Mouse (Mus musculus) stomach, embryonic 16.5 days (tissue): ENCODE results near the gene Pde10a. TPM values are rescaled to one million over a fixed set of nuclear protein-coding genes. Genes with fewer than 3 reads are reported as not detected.

ENCODE experiments used
- ATAC-seq: fragments of 200-750 bp; cut with Nextera tagmentation; 2 replicates; pipeline ENCODE4 v1.8.0; 2017; ENCODE audit warnings: moderate number of reproducible peaks, moderate TSS enrichment; ENCODE audit not compliant: insufficient read depth, low FRiP score
- H3K27ac ChIP-seq: fragments of 300-500 bp; sonication (generic); 2 replicates; pipeline ENCODE4 v1.5.1; 2014; ENCODE audit warnings: low read length
- H3K27me3 ChIP-seq: fragments of 300-500 bp; sonication (generic); 2 replicates; pipeline ENCODE4 v1.6.1; 2014; ENCODE audit warnings: low read length, control low read depth, mixed read lengths; ENCODE audit not compliant: control insufficient read depth, insufficient read depth
- H3K36me3 ChIP-seq: fragments of 300-500 bp; sonication (generic); 2 replicates; pipeline ENCODE4 v1.6.1; 2014; ENCODE audit warnings: low read length; ENCODE audit not compliant: control insufficient read depth, insufficient read depth
- H3K4me1 ChIP-seq: fragments of 300-500 bp; sonication (generic); 2 replicates; pipeline ENCODE4 v1.6.1; 2014; ENCODE audit warnings: low read length, control low read depth, mixed read lengths; ENCODE audit not compliant: control insufficient read depth, insufficient read depth
- H3K4me2 ChIP-seq: fragments of 300-500 bp; sonication (generic); 2 replicates; pipeline ENCODE4 v1.6.1; 2014; ENCODE audit warnings: low read depth, low read length, mixed read lengths
- H3K4me3 ChIP-seq: fragments of 300-500 bp; sonication (generic); replicated peaks from 2 replicates; pipeline ENCODE4 v1.5.1; 2014; ENCODE audit warnings: mild to moderate bottlenecking, low read length
- H3K9ac ChIP-seq: fragments of 300-500 bp; sonication (generic); 2 replicates; pipeline ENCODE4 v1.6.1; 2014; ENCODE audit warnings: low read length
- H3K9me3 ChIP-seq: fragments of 300-500 bp; sonication (generic); replicated peaks from 2 replicates; pipeline ENCODE4 v1.6.1; 2016; ENCODE audit warnings: low read length, control low read depth; ENCODE audit not compliant: control insufficient read depth
- WGBS: fragments of 180-500 bp; shearing (Covaris S2); extraction: QIAGEN DNeasy Blood & Tissue Kit; methylation state at CpG from one replicate; pipeline ENCODE4 v1.1.7; 2014; 5-methylcytosine and 5-hydroxymethylcytosine counted together
- polyA plus RNA-seq: library from polyadenylated mRNA; unstranded; fragments of >200 nt; fragmentation: Nextera tagmentation; extraction: Ambion mirVana; gene quantifications from 2 replicates; pipeline ENCODE4 v1.2.1, GENCODE M21; 2015

Gene Pde10a
- polyA plus RNA-seq, 1 experiment from 2014 or later, result 1.2 TPM

- Histone ChIP-seq H3K9me3 (no peaks in the 10 kb centered on the region), H3K36me3 (no peaks in the 10 kb centered on the region), H3K27me3 (no peaks in the 10 kb centered on the region), H3K27ac (no peak overlapping the region), H3K4me2 (no peak overlapping the region), H3K4me1 (no peaks in the 10 kb centered on the region), H3K4me3 (no peak overlapping the region), H3K9ac (no peak overlapping the region)
- 79% methylated on average over 12 of the region's 12 CpGs for WGBS
- ATAC-seq, result no peak
Observed at GRCm38 (mm10) chr17:8639703-8640380, 114.7 kb downstream of the Pde10a start.

GRCm38 (mm10) chr17:8640741-8641480 is 115.7 kb downstream of the Pde10a start:
- Histone ChIP-seq H3K4me1 (no peaks in the 10 kb centered on the region), H3K27ac (no peak overlapping the region), H3K9me3 (no peaks in the 10 kb centered on the region), H3K4me3 (no peak overlapping the region), H3K4me2 (no peak overlapping the region), H3K9ac (no peak overlapping the region), H3K36me3 (no peaks in the 10 kb centered on the region), H3K27me3 (no peaks in the 10 kb centered on the region)
- WGBS, result 78% methylated on average over 16 of the region's 16 CpGs
- ATAC-seq, result no peak

- H3K9ac ChIP-seq, result no peak overlapping the region
Observed at GRCm38 (mm10) chr17:8641491-8641890, 116.3 kb downstream of the Pde10a start.

DNA sequence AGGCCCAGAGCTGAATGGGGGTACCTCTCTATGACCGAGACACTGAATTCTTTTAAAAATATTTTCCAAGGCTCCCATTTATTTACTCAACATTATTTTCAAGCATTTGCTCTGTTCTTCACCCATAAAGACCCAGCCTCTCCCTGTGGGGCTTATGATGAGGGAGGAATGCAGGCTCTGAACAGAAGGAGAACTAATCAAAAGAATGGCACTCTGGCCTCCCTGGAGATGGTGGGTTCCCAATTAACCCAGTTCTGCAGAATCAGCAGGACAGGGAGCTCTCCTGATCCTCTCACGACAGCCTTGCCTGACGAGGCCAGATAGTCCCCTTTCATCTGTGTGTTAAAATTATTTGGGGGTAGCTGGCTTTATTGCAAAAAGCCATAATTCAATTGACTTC is 117.2 kb downstream of the Pde10a start:
- no peaks in the 10 kb centered on the region for H3K4me1 ChIP-seq
- ATAC-seq, result no peak
- no peak overlapping the region for H3K4me3 ChIP-seq
- no peak overlapping the region for H3K27ac ChIP-seq
- H3K27me3 ChIP-seq, result no peaks in the 10 kb centered on the region
- no peaks in the 10 kb centered on the region for H3K36me3 ChIP-seq
- no peak overlapping the region for H3K9ac ChIP-seq
- no peaks in the 10 kb centered on the region for H3K9me3 ChIP-seq
- H3K4me2 ChIP-seq, result no peak overlapping the region
- 69% methylated on average over 3 of the region's 3 CpGs for WGBS

More at GRCm38 (mm10) chr17:8641491-8641890, 116.3 kb downstream of the Pde10a start:
- H3K27ac ChIP-seq, result no peak overlapping the region
- no peaks in the 10 kb centered on the region for H3K4me1 ChIP-seq
- no peaks in the 10 kb centered on the region for H3K36me3 ChIP-seq
- WGBS, result 66% methylated on average over 3 of the region's 3 CpGs
- no peak for ATAC-seq
- no peak overlapping the region for H3K4me3 ChIP-seq
- H3K9me3 ChIP-seq, result no peaks in the 10 kb centered on the region
- no peaks in the 10 kb centered on the region for H3K27me3 ChIP-seq
- no peak overlapping the region for H3K4me2 ChIP-seq

DNA sequence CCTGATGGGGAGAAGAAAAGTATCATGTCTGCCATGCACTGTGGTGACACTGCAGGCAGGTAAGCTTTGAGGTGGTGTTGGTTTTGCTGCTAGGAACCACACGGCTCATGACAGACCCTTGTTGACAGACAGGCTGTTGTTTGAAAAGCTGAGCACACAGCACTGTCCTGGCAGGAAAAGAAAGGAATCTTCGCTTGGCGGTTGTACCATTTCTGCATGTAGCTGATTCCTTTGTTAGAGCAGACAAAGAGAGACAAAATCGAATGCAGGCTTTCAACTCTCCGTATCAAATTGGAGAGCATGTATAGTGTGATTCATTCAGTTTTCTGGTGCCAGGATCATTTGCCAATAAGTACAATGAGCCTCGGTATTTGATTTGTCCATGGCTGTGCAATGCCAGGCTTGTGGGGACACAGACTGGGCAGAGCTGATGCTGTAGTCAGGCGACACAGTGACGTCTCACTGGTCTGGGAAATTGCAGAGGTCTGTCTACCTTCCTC is 122.2 kb downstream of the Pde10a start:
- Histone ChIP-seq H3K4me2 (no peak overlapping the region), H3K27ac (no peak overlapping the region), H3K4me3 (no peak overlapping the region), H3K27me3 (no peaks in the 10 kb centered on the region), H3K36me3 (no peaks in the 10 kb centered on the region), H3K9ac (no peak overlapping the region), H3K9me3 (no peaks in the 10 kb centered on the region), H3K4me1 (no peaks in the 10 kb centered on the region; the same call in 1 of the 2 replicates)
- no peak for ATAC-seq
- WGBS, result 48% methylated on average over 8 of the region's 8 CpGs

DNA sequence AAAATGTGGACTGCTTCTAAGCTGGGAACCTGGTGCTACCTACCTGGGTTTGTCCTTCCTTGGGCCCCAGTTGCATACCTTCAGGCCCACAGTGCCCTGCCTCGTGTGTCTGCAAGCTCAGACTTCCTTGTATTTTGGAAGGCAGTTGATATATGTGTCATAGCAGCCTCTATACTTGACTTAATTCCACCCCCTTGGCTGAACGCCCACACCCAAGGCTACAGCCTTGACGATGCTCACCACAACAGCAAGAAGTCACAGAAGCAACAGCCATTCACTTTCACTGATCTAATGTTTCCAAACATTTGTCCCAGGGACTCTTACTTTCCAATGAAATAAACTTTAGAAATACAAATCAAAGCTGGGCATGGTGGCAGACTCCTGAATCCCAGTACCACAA is 123.1 kb downstream of the Pde10a start:
- Histone ChIP-seq H3K27me3 (no peaks in the 10 kb centered on the region), H3K27ac (no peak overlapping the region), H3K4me2 (no peak overlapping the region), H3K4me3 (no peak overlapping the region), H3K9ac (no peak overlapping the region), H3K9me3 (no peaks in the 10 kb centered on the region), H3K36me3 (no peaks in the 10 kb centered on the region), H3K4me1 (no peaks in the 10 kb centered on the region; the same call in 1 of the 2 replicates)
- 40% methylated on average over 3 of the region's 3 CpGs for WGBS
- ATAC-seq, result no peak

DNA sequence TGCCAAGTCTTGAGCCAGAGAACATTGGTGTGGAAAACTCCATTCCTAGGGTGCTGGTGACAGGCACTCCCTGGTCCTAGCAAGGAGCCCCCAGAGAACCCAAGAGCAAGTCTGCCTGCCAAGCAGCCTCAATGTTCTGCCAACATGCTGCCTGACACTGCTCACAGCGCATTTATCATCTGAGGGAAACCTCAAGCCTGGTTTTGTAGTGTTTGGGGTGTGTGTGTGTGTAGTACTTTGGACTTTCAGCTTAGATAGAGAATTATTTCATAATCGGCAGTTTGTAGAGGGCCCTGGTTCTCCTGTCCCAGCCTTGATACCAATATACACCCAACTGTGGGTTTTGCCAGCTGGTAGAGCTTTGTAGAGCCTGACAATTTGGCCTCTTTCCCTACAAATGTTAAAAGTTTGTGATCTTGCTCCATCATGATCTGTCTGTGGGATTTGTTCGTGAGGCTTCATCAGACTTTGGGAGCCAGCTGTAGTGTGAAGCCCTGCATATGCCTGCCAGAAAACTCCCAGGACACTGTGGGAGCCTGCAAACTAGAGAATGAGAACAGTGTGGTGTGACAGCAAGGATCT is 127.6 kb downstream of the Pde10a start:
- Histone ChIP-seq H3K36me3 (no peaks in the 10 kb centered on the region), H3K9ac (no peak overlapping the region), H3K27me3 (no peaks in the 10 kb centered on the region), H3K9me3 (no peaks in the 10 kb centered on the region), H3K4me3 (no peak overlapping the region), H3K27ac (peak overlapping the region; percentile 34; the same call in 1 of the 2 replicates), H3K4me1 (no peaks in the 10 kb centered on the region; the same call in 1 of the 2 replicates), H3K4me2 (no peak overlapping the region)
- ATAC-seq, result no peak
- 66% methylated on average over 3 of the region's 3 CpGs for WGBS

DNA sequence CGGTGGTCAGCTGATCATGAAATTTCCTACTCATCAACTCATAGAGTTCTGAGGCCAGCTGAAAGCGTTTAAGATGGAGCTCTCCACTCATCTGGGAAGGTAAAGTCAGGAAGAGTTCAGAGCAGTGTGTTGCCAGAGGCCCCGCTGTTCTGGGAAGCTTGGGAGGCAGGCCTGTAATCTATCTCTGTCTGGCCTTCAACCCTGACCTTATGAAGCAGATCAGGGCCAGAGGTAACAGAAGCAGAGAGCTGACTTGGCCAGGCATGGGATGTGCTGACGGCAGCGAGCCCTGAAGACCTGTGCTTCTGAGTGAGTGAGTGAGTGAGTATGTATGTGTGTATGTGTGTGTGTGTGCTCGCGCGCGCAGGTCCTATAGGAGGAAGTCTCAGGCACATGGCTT is 132.5 kb downstream of the Pde10a start:
- H3K4me1 ChIP-seq, result no peaks in the 10 kb centered on the region
- H3K4me2 ChIP-seq, result no peak overlapping the region
- WGBS, result 66% methylated on average over 9 of the region's 9 CpGs
- no peak overlapping the region for H3K27ac ChIP-seq
- no peak for ATAC-seq
- H3K9ac ChIP-seq, result no peak overlapping the region
- no peaks in the 10 kb centered on the region for H3K9me3 ChIP-seq
- no peaks in the 10 kb centered on the region for H3K36me3 ChIP-seq
- H3K27me3 ChIP-seq, result no peaks in the 10 kb centered on the region
- no peak overlapping the region for H3K4me3 ChIP-seq
